Mouse (Mus musculus): ENCODE results near the gene Lcmt2.

GRCm38 (mm10) chr2:121127536-121127935, 12.9 kb downstream of the Lcmt2 start:
- TF ChIP-seq EP300 (IDR thresholded peaks at IDR 0.05; ENCODE audit: low read depth) = no peak
- no peak for TF ChIP-seq CTCF (IDR thresholded peaks at IDR 0.05; ENCODE audit: low read depth)
